Mouse (Mus musculus): ENCODE measurements at regions not wholly inside any gene's neighbourhood (a gene's known extent, or its start where the extent isn't known, plus 50 kb on each side); places are given as distances from the start of the nearest gene placed in this dataset.

DNA sequence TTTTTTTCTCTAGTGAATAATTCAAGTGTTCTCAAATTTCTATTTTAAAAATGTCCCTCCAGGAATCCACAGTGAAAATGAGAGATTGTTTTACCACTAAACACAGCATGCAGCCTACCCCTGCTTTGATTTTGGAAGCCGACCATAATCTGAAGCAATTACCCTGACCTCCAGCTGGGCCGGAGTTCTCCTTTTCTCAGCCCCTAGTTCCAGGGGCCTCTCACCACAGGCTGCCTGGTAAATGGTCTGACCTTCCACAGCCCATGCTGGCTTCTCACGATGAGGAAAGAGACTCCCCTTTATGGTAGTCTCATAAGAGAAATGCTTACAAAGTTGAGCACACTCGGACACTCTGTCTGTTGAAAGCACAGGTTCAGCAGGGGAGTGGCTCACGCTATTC is 121.3 kb downstream of the Kcnrg start:
- TF ChIP-seq GATA1 (IDR thresholded peaks at IDR 0.05; ENCODE audit: low read length) = no peak
- TF ChIP-seq TAL1 (IDR thresholded peaks at IDR 0.05; ENCODE audit: low read length) = no peak

Measured in erythroblast, embryonic 14.5 days (primary cell).